Comparison of ENCODE assay signal across 9 mouse cellular contexts in the genomic region with DNA sequence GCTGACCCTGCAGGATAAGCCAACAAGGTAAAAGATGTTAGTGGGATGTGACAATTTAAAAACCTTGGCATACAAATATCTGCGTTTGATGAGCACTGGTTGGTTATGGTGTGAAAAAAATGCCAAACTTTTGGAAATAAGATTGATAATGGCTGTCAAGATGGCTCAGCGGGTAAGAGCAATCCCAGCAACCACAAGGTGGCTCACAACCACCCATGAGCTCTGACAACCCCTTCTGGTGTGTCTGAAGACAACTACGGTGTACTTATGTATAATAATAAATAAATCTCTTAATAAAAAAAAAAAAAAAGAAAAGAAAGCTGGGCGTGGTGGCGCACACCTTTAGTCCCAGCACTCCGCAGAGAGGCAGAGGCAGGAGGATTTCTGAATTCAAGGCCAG. TPM values are rescaled to one million over a fixed set of nuclear protein-coding genes. Genes with fewer than 3 reads are reported as not detected.
DNase-seq lines count a peak whose midpoint lies in the region; ATAC-seq and TF ChIP-seq lines count a peak whose summit lies in the region.
"Had no signal": no experiment of that assay in that cellular context is flagged by ENCODE, and none has a peak within 500 bp of the region (broad histone marks: within the 10 kb centered on the region; RNA-seq: fewer than 3 reads in every experiment).

No protein-coding gene starts in this region.

- WGBS in heart, embryonic 16.5 days, result 76% methylated on average over 6 of the region's 6 CpGs
- WGBS in hindbrain, embryonic 15.5 days, result 82% methylated on average over 6 of the region's 6 CpGs
- 88% methylated on average over 6 of the region's 6 CpGs for WGBS in midbrain, embryonic 13.5 days

- no peaks in the 10 kb centered on the region for H3K9me3 ChIP-seq in heart, embryonic 16.5 days (replicated peaks; ENCODE audit: control insufficient read depth, low read length)
- no peaks in the 10 kb centered on the region for H3K9me3 ChIP-seq in G1E (replicated peaks)
- H3K9me3 ChIP-seq in hindbrain, embryonic 15.5 days, result no peaks in the 10 kb centered on the region
- no peaks in the 10 kb centered on the region for H3K9me3 ChIP-seq in midbrain, embryonic 13.5 days

- no peak for ATAC-seq in heart, embryonic 16.5 days (replicated peaks; ENCODE audit: extremely low read depth, insufficient read depth, low FRiP score)
- ATAC-seq in G1E (ENCODE audit: extremely low read depth, insufficient number of reproducible peaks, low FRiP score, poor library complexity, severe bottlenecking), result no peak
- no peak for ATAC-seq in hindbrain, embryonic 15.5 days (ENCODE audit: low FRiP score, low read depth)
- ATAC-seq in midbrain, embryonic 13.5 days, result no peak
- ATAC-seq in erythroid progenitor cell, adult 5-6 weeks (replicated peaks; ENCODE audit: low FRiP score, poor library complexity, severe bottlenecking), result no peak

- TF ChIP-seq CTCF in G1E (IDR thresholded peaks at IDR 0.05; ENCODE audit: low read depth, low read length), result no peak

- H3K4me3 ChIP-seq in heart, embryonic 16.5 days (ENCODE audit: low read length), result peak overlapping the region; percentile 72; the same call in 1 of the 2 replicates
- peak overlapping the region; percentile 79; the same call in 1 of the 2 replicates for H3K4me3 ChIP-seq in G1E (ENCODE audit: low read depth, low read length)
- peak overlapping the region; percentile 55 for H3K4me3 ChIP-seq in hindbrain, embryonic 15.5 days
- H3K4me3 ChIP-seq in midbrain, embryonic 13.5 days (replicated peaks), result peak overlapping the region; percentile 78; the same call in 1 of the 2 replicates

- peaks cover 17% of the 10 kb centered on the region for H3K36me3 ChIP-seq in heart, embryonic 16.5 days (ENCODE audit: control insufficient read depth, insufficient read depth)
- H3K36me3 ChIP-seq in G1E (replicated peaks), result peaks cover 60% of the 10 kb centered on the region
- H3K36me3 ChIP-seq in hindbrain, embryonic 15.5 days, result no peaks in the 10 kb centered on the region
- H3K36me3 ChIP-seq in midbrain, embryonic 13.5 days, result peaks cover 30% of the 10 kb centered on the region

- H3K9ac ChIP-seq in heart, embryonic 16.5 days (ENCODE audit: low read length), result no peak overlapping the region
- H3K9ac ChIP-seq in hindbrain, embryonic 15.5 days, result 0 out of 2 replicates have a peak overlapping the region, but pooled peaks have one; percentile 76
- H3K9ac ChIP-seq in midbrain, embryonic 13.5 days (replicated peaks), result no peak overlapping the region

- no peaks in the 10 kb centered on the region for H3K27me3 ChIP-seq in heart, embryonic 16.5 days (ENCODE audit: control insufficient read depth, insufficient read depth, low read length)
- H3K27me3 ChIP-seq in G1E (ENCODE audit: insufficient read depth, low read length), result no peaks in the 10 kb centered on the region
- no peaks in the 10 kb centered on the region for H3K27me3 ChIP-seq in hindbrain, embryonic 15.5 days
- no peaks in the 10 kb centered on the region for H3K27me3 ChIP-seq in midbrain, embryonic 13.5 days

- H3K27ac ChIP-seq in heart, embryonic 16.5 days (ENCODE audit: low read length), result no peak overlapping the region
- no peak overlapping the region for H3K27ac ChIP-seq in hindbrain, embryonic 15.5 days (replicated peaks)
- H3K27ac ChIP-seq in midbrain, embryonic 13.5 days, result no peak overlapping the region

- no peak for DNase-seq in heart, adult 11 months
- DNase-seq in G1E (ENCODE audit: low spot score), result no peak
- no peak for DNase-seq in adrenal gland, postnatal 10 days
- DNase-seq in right cerebral cortex, postnatal 36 days (ENCODE audit: low spot score in 2 of 2), result no peak
- DNase-seq: thymus, adult 18-20 months had no signal

- peaks cover 20% of the 10 kb centered on the region for H3K4me1 ChIP-seq in heart, embryonic 16.5 days (ENCODE audit: control insufficient read depth, insufficient read depth, low read length)
- H3K4me1 ChIP-seq in G1E (ENCODE audit: insufficient read depth, low read depth, low read length), result peaks cover 52% of the 10 kb centered on the region
- H3K4me1 ChIP-seq in hindbrain, embryonic 15.5 days (replicated peaks), result peaks cover 21% of the 10 kb centered on the region
- H3K4me1 ChIP-seq in midbrain, embryonic 13.5 days (replicated peaks), result peaks cover 21% of the 10 kb centered on the region

- H3K4me2 ChIP-seq in heart, embryonic 16.5 days (ENCODE audit: low read depth, low read length), result peak overlapping the region; percentile 74
- H3K4me2 ChIP-seq in hindbrain, embryonic 15.5 days, result peak overlapping the region; percentile 78
- H3K4me2 ChIP-seq in midbrain, embryonic 13.5 days (replicated peaks), result peak overlapping the region; percentile 79

RNA-seq across cellular contexts. Expression of a gene that starts 1.2 kb away (rescaled TPM):
- 70.1 and 77.3 TPM in 2 replicates for polyA plus RNA-seq in heart, embryonic 16.5 days (2015; fragmentation: Nextera tagmentation; extraction: Ambion mirVana)
- total RNA-seq in G1E (2014; fragmentation: Nextera tagmentation) (107 and 118 TPM in 2 replicates), G1E (2017) (103 and 127 TPM in 2 replicates)
- 7.8 and 8.9 TPM in 2 replicates for polyA plus RNA-seq in G1E (2012)
- polyA plus RNA-seq in hindbrain, embryonic 15.5 days (2015; fragmentation: Nextera tagmentation; extraction: Ambion mirVana), result 57.0 and 59.1 TPM in 2 replicates
- 49.9 and 54.6 TPM in 2 replicates for polyA plus RNA-seq in midbrain, embryonic 13.5 days (2015; fragmentation: Nextera tagmentation; extraction: Ambion mirVana)
- 100 to 1,000 TPM; 101 to 104 TPM for total RNA-seq in adrenal gland, postnatal 10 days (2021)
- total RNA-seq in erythroid progenitor cell, adult 5-6 weeks (2015; ENCODE audit: low replicate concordance), result 16.9 and 18.0 TPM in 2 replicates
- total RNA-seq in erythroid progenitor cell, adult 5-6 weeks (2017; ENCODE audit: low replicate concordance), result 13.5 and 50.5 TPM in 2 replicates

RNA-seq across cellular contexts. Expression of a gene that starts 1.3 kb away (rescaled TPM):
- polyA plus RNA-seq in heart, embryonic 16.5 days (2015; fragmentation: Nextera tagmentation; extraction: Ambion mirVana), result 25.3 and 28.7 TPM in 2 replicates
- total RNA-seq in G1E (2014; fragmentation: Nextera tagmentation), result 85.7 and 93.8 TPM in 2 replicates
- total RNA-seq in G1E (2017), result 64.7 and 77.3 TPM in 2 replicates
- polyA plus RNA-seq in G1E (2012), result 30.9 and 33.0 TPM in 2 replicates
- 41.1 and 43.0 TPM in 2 replicates for polyA plus RNA-seq in hindbrain, embryonic 15.5 days (2015; fragmentation: Nextera tagmentation; extraction: Ambion mirVana)
- 51.3 and 54.6 TPM in 2 replicates for polyA plus RNA-seq in midbrain, embryonic 13.5 days (2015; fragmentation: Nextera tagmentation; extraction: Ambion mirVana)
- 10 to 100 TPM; 78.7 to 83.1 TPM for total RNA-seq in adrenal gland, postnatal 10 days (2021)
- 53.7 and 90.1 TPM in 2 replicates for total RNA-seq in erythroid progenitor cell, adult 5-6 weeks (2015; ENCODE audit: low replicate concordance)
- total RNA-seq in erythroid progenitor cell, adult 5-6 weeks (2017; ENCODE audit: low replicate concordance), result 67.5 and 87.5 TPM in 2 replicates

RNA-seq across cellular contexts. Expression of a gene that starts 5.1 kb away (rescaled TPM):
- 41.1 and 45.5 TPM in 2 replicates for polyA plus RNA-seq in heart, embryonic 16.5 days (2015; fragmentation: Nextera tagmentation; extraction: Ambion mirVana)
- 18.1 and 18.3 TPM in 2 replicates for total RNA-seq in G1E (2014; fragmentation: Nextera tagmentation)
- 7.3 and 10.5 TPM in 2 replicates for total RNA-seq in G1E (2017)
- 16.3 and 17.3 TPM in 2 replicates for polyA plus RNA-seq in G1E (2012)
- polyA plus RNA-seq in hindbrain, embryonic 15.5 days (2015; fragmentation: Nextera tagmentation; extraction: Ambion mirVana), result 343 and 422 TPM in 2 replicates
- polyA plus RNA-seq in midbrain, embryonic 13.5 days (2015; fragmentation: Nextera tagmentation; extraction: Ambion mirVana), result 458 and 466 TPM in 2 replicates
- 10 to 100 TPM; 15.9 to 28.7 TPM for total RNA-seq in adrenal gland, postnatal 10 days (2021)
- 7.6 and 26.0 TPM in 2 replicates for total RNA-seq in erythroid progenitor cell, adult 5-6 weeks (2015; ENCODE audit: low replicate concordance)
- total RNA-seq in erythroid progenitor cell, adult 5-6 weeks (2017; ENCODE audit: low replicate concordance), result 3.0 and 4.0 TPM in 2 replicates

RNA-seq across cellular contexts. Expression of a gene that starts 17.7 kb away (rescaled TPM):
- polyA plus RNA-seq in heart, embryonic 16.5 days (2015; fragmentation: Nextera tagmentation; extraction: Ambion mirVana), result 33.7 and 34.6 TPM in 2 replicates
- total RNA-seq in G1E (2014; fragmentation: Nextera tagmentation) (32.7 and 45.0 TPM in 2 replicates), G1E (2017) (3.1 and 3.3 TPM in 2 replicates)
- polyA plus RNA-seq in G1E (2012), result 163 and 185 TPM in 2 replicates
- polyA plus RNA-seq in hindbrain, embryonic 15.5 days (2015; fragmentation: Nextera tagmentation; extraction: Ambion mirVana), result 63.7 and 68.6 TPM in 2 replicates
- 34.7 and 36.8 TPM in 2 replicates for polyA plus RNA-seq in midbrain, embryonic 13.5 days (2015; fragmentation: Nextera tagmentation; extraction: Ambion mirVana)
- 10 to 100 TPM; 58.0 to 70.5 TPM for total RNA-seq in adrenal gland, postnatal 10 days (2021)
- 37.7 and 68.5 TPM in 2 replicates for total RNA-seq in erythroid progenitor cell, adult 5-6 weeks (2015; ENCODE audit: low replicate concordance)
- 2.9 and 3.7 TPM in 2 replicates for total RNA-seq in erythroid progenitor cell, adult 5-6 weeks (2017; ENCODE audit: low replicate concordance)

RNA-seq across cellular contexts. Expression of a gene that starts 35.4 kb away (rescaled TPM):
- 27.4 and 29.2 TPM in 2 replicates for polyA plus RNA-seq in heart, embryonic 16.5 days (2015; fragmentation: Nextera tagmentation; extraction: Ambion mirVana)
- 48.8 and 56.3 TPM in 2 replicates for total RNA-seq in G1E (2014; fragmentation: Nextera tagmentation)
- 76.8 and 81.1 TPM in 2 replicates for total RNA-seq in G1E (2017)
- polyA plus RNA-seq in G1E (2012), result 73.6 and 77.5 TPM in 2 replicates
- 30.8 and 32.4 TPM in 2 replicates for polyA plus RNA-seq in hindbrain, embryonic 15.5 days (2015; fragmentation: Nextera tagmentation; extraction: Ambion mirVana)
- polyA plus RNA-seq in midbrain, embryonic 13.5 days (2015; fragmentation: Nextera tagmentation; extraction: Ambion mirVana), result 34.3 and 37.3 TPM in 2 replicates
- 10 to 100 TPM; 36.8 to 38.0 TPM for total RNA-seq in adrenal gland, postnatal 10 days (2021)
- total RNA-seq in erythroid progenitor cell, adult 5-6 weeks (2015; ENCODE audit: low replicate concordance), result 139 and 201 TPM in 2 replicates
- 73.1 and 118 TPM in 2 replicates for total RNA-seq in erythroid progenitor cell, adult 5-6 weeks (2017; ENCODE audit: low replicate concordance)
